Mouse (Mus musculus) spleen, postnatal 36 days (tissue): ENCODE measurements around the gene D130052B06Rik.

Source experiments
- DNase-seq, 2 experiments: peaks; one replicate each; pipeline ENCODE4 v3.0.0; 2022; ENCODE audit warnings: low spot score in 2 of 2, mixed read lengths in 1 of 2

The D130052B06Rik gene

GRCm38 (mm10) chr11:33663599-33663998 lies 64.5 kb downstream of the D130052B06Rik start:
- no peak for DNase-seq

GRCm38 (mm10) chr11:33668376-33668775 lies 69.3 kb downstream of the D130052B06Rik start:
- no peak for DNase-seq

GRCm38 (mm10) chr11:33670105-33670965 lies 71.2 kb downstream of the D130052B06Rik start:
- no peak for DNase-seq
